Mouse (Mus musculus) liver, embryonic 11.5 days (tissue): ENCODE measurements around the gene Prss45. TPM values are rescaled to one million over a fixed set of nuclear protein-coding genes. Genes with fewer than 3 reads are reported as not detected.

Experiments
- ATAC-seq: fragments of 200-750 bp; cut with Nextera tagmentation; replicated peaks from 2 replicates; pipeline ENCODE4 v1.8.0; 2017; ENCODE audit warnings: moderate number of reproducible peaks, mild to moderate bottlenecking, moderate TSS enrichment, moderate library complexity; ENCODE audit not compliant: low FRiP score
- DNase-seq: peaks from one replicate; pipeline ENCODE4 v3.0.0-alpha.2; 2017; ENCODE audit warnings: low spot score
- H3K27ac ChIP-seq: fragments of 300-500 bp; sonication (generic); 2 replicates; pipeline ENCODE4 v1.5.1; 2014; ENCODE audit warnings: mild to moderate bottlenecking, low read depth, low read length, control low read depth
- H3K27me3 ChIP-seq: fragments of 300-500 bp; sonication (generic); replicated peaks from 2 replicates; pipeline ENCODE4 v1.6.1; 2014; ENCODE audit warnings: low read length, mixed read lengths; ENCODE audit not compliant: control insufficient read depth, insufficient read depth
- H3K36me3 ChIP-seq: fragments of 300-500 bp; sonication (generic); 2 replicates; pipeline ENCODE4 v1.6.1; 2014; ENCODE audit warnings: mild to moderate bottlenecking, low read length, moderate library complexity, mixed read lengths; ENCODE audit not compliant: control insufficient read depth, insufficient read depth
- H3K4me1 ChIP-seq: fragments of 300-500 bp; sonication (generic); replicated peaks from 2 replicates; pipeline ENCODE4 v1.6.1; 2014; ENCODE audit warnings: low read length, mixed read lengths; ENCODE audit not compliant: control insufficient read depth, insufficient read depth
- H3K4me2 ChIP-seq: fragments of 300-500 bp; sonication (generic); 2 replicates; pipeline ENCODE4 v1.6.1; 2014; ENCODE audit warnings: mild to moderate bottlenecking, control low read depth, moderate library complexity
- H3K4me3 ChIP-seq: fragments of 300-500 bp; sonication (generic); 2 replicates; pipeline ENCODE4 v1.5.1; 2014; ENCODE audit warnings: low read depth, low read length, control low read depth
- H3K9ac ChIP-seq: fragments of 300-500 bp; sonication (generic); 2 replicates; pipeline ENCODE4 v1.6.1; 2014; ENCODE audit warnings: low read depth, low read length, control low read depth
- H3K9me3 ChIP-seq: fragments of 300-500 bp; sonication (generic); 2 replicates; pipeline ENCODE4 v1.6.1; 2016; ENCODE audit warnings: low read length, inconsistent platforms, mixed read lengths; ENCODE audit not compliant: control insufficient read depth
- WGBS: fragments of 180-500 bp; shearing (Covaris S2); extraction: QIAGEN DNeasy Blood & Tissue Kit; methylation state at CpG from one replicate; pipeline ENCODE4 v1.1.7; 2014; 5-methylcytosine and 5-hydroxymethylcytosine counted together
- polyA plus RNA-seq: library from polyadenylated mRNA; unstranded; fragments of >200 nt; fragmentation: Nextera tagmentation; extraction: Ambion mirVana; gene quantifications from 2 replicates; pipeline ENCODE4 v1.2.1, GENCODE M21; 2014

Prss45 gene
- not detected in 2 replicates for polyA plus RNA-seq

GRCm38 (mm10) chr9:110834411-110834810 is at the start of gene Prss45:
Gene Prss45, plus strand, starts transcription at chr9:110834588.
- Histone ChIP-seq H3K9me3 (no peaks in the 10 kb centered on the region), H3K4me2 (no peak within 1 kb of the TSS), H3K36me3 (no peaks in the 10 kb centered on the region), H3K27me3 (no peaks in the 10 kb centered on the region), H3K27ac (no peak within 1 kb of the TSS), H3K4me3 (no peak within 1 kb of the TSS), H3K4me1 (no peaks in the 10 kb centered on the region), H3K9ac (no peak within 1 kb of the TSS)
- no peak for ATAC-seq
- no peak for DNase-seq
- WGBS, result 73% methylated on average over 19 of the region's 19 CpGs

GRCm38 (mm10) chr9:110788169-110788568 is 46.2 kb upstream of the Prss45 start:
- WGBS, result 83% methylated on average over 3 of the region's 3 CpGs
- no peaks in the 10 kb centered on the region for H3K4me1 ChIP-seq

GRCm38 (mm10) chr9:110790462-110790861 is 43.9 kb upstream of the Prss45 start:
- Histone ChIP-seq H3K4me3 (no peak overlapping the region), H3K9ac (no peak overlapping the region), H3K9me3 (no peaks in the 10 kb centered on the region), H3K4me1 (no peaks in the 10 kb centered on the region), H3K27ac (no peak overlapping the region), H3K4me2 (no peak overlapping the region), H3K27me3 (no peaks in the 10 kb centered on the region), H3K36me3 (no peaks in the 10 kb centered on the region)
- DNase-seq (no peak), ATAC-seq (no peak)
- 72% methylated on average over 4 of the region's 4 CpGs for WGBS

More at GRCm38 (mm10) chr9:110788169-110788568, 46.2 kb upstream of the Prss45 start:
- Histone ChIP-seq H3K27ac (no peak overlapping the region), H3K9me3 (no peaks in the 10 kb centered on the region), H3K4me3 (no peak overlapping the region), H3K36me3 (no peaks in the 10 kb centered on the region), H3K27me3 (no peaks in the 10 kb centered on the region), H3K4me2 (no peak overlapping the region), H3K9ac (no peak overlapping the region)
- DNase-seq, result no peak
- no peak for ATAC-seq

GRCm38 (mm10) chr9:110797013-110797412 is 37.4 kb upstream of the Prss45 start:
- DNase-seq (no peak), ATAC-seq (no peak)
- Histone ChIP-seq H3K4me1 (no peaks in the 10 kb centered on the region), H3K4me3 (no peak overlapping the region), H3K4me2 (no peak overlapping the region), H3K36me3 (no peaks in the 10 kb centered on the region), H3K27me3 (no peaks in the 10 kb centered on the region), H3K27ac (no peak overlapping the region), H3K9me3 (no peaks in the 10 kb centered on the region), H3K9ac (no peak overlapping the region)
- WGBS, result 66% methylated on average over 10 of the region's 10 CpGs

- no peak for ATAC-seq
- WGBS, result 89% methylated on average over 14 of the region's 14 CpGs
These were observed 36.5 kb upstream of the Prss45 start, which contains the start of gene Prss42 for GRCm38 (mm10) chr9:110797866-110798265. Gene Prss42, plus strand, starts transcription at chr9:110798166.

GRCm38 (mm10) chr9:110800834-110801479 is 33.4 kb upstream of the Prss45 start:
- ATAC-seq, result no peak
- no peak overlapping the region for H3K4me2 ChIP-seq
- H3K4me3 ChIP-seq, result no peak overlapping the region
- no peaks in the 10 kb centered on the region for H3K9me3 ChIP-seq
- H3K36me3 ChIP-seq, result no peaks in the 10 kb centered on the region
- DNase-seq, result no peak
- H3K27me3 ChIP-seq, result no peaks in the 10 kb centered on the region
- H3K4me1 ChIP-seq, result no peaks in the 10 kb centered on the region
- H3K27ac ChIP-seq, result no peak overlapping the region
- H3K9ac ChIP-seq, result no peak overlapping the region
- 84% methylated on average over 8 of the region's 8 CpGs for WGBS

More at GRCm38 (mm10) chr9:110797866-110798265, 36.5 kb upstream of the Prss45 start, which contains the start of gene Prss42:
- DNase-seq, result no peak
- Histone ChIP-seq H3K27ac (no peak within 1 kb of the TSS), H3K9ac (no peak within 1 kb of the TSS), H3K4me1 (no peaks in the 10 kb centered on the region), H3K4me3 (no peak within 1 kb of the TSS), H3K27me3 (no peaks in the 10 kb centered on the region), H3K4me2 (no peak within 1 kb of the TSS), H3K9me3 (no peaks in the 10 kb centered on the region), H3K36me3 (no peaks in the 10 kb centered on the region)

DNA sequence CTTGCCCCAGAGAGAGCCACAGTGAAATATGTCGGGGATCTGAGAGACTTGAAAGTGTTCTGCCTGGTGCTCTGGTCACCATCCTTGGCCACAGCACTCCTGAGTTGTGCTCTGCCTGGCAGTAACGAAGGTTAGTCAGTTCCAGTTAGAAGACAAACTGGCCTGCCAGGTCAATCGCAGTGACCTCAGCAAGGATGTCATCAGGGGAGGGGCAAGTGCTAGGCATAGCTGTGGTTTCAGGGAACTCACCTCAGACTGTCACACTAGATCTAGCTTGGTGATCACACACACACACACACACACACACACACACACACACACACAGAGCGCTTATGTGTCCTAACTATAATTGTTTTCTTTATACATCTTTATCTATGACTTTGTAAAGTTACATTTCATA is 31.1 kb upstream of the Prss45 start:
- no peak for DNase-seq
- H3K4me2 ChIP-seq, result no peak overlapping the region
- H3K4me1 ChIP-seq, result no peaks in the 10 kb centered on the region
- 57% methylated on average over 4 of the region's 4 CpGs for WGBS
- ATAC-seq, result no peak
- no peak overlapping the region for H3K9ac ChIP-seq
- no peak overlapping the region for H3K27ac ChIP-seq
- no peaks in the 10 kb centered on the region for H3K36me3 ChIP-seq
- no peaks in the 10 kb centered on the region for H3K27me3 ChIP-seq
- no peak overlapping the region for H3K4me3 ChIP-seq
- no peaks in the 10 kb centered on the region for H3K9me3 ChIP-seq

DNA sequence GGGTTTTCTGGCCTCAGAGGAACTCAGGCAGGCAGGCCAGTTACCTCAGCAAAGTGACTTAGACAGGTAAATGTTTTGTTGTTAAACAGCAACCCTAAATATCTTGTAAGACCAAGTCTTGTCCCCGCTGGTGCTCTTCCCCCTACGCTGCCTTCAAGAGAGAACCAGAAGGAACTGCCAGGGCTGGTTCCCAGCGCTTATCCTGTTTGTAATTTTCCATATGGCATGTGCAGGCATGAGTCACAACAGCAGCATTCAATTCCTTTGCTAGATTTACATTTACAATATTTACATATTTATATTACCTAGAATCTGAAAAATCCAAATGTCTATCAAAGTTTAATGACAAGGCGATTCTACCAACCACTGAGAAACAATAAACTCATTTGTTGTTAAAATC is 24.3 kb upstream of the Prss45 start:
- no peaks in the 10 kb centered on the region for H3K36me3 ChIP-seq
- no peak overlapping the region for H3K4me3 ChIP-seq
- no peak overlapping the region for H3K4me2 ChIP-seq
- 78% methylated on average over 4 of the region's 4 CpGs for WGBS
- no peaks in the 10 kb centered on the region for H3K4me1 ChIP-seq
- no peaks in the 10 kb centered on the region for H3K9me3 ChIP-seq
- H3K27ac ChIP-seq, result no peak overlapping the region
- no peaks in the 10 kb centered on the region for H3K27me3 ChIP-seq
- ATAC-seq (no peak), DNase-seq (no peak)
- H3K9ac ChIP-seq, result no peak overlapping the region

- no peak within 1 kb of the TSS for H3K4me2 ChIP-seq
- no peak for ATAC-seq
These were observed 20.6 kb upstream of the Prss45 start, which contains the start of gene Prss44 for GRCm38 (mm10) chr9:110813789-110814188. Gene Prss44, plus strand, starts transcription at chr9:110813994.

More at GRCm38 (mm10) chr9:110813789-110814188, 20.6 kb upstream of the Prss45 start, which contains the start of gene Prss44:
- Histone ChIP-seq H3K4me3 (no peak within 1 kb of the TSS), H3K27me3 (no peaks in the 10 kb centered on the region; the same call in 1 of the 2 replicates), H3K36me3 (no peaks in the 10 kb centered on the region), H3K9ac (no peak within 1 kb of the TSS), H3K4me1 (no peaks in the 10 kb centered on the region), H3K27ac (no peak within 1 kb of the TSS), H3K9me3 (no peaks in the 10 kb centered on the region)
- no peak for DNase-seq
- 58% methylated on average over 18 of the region's 18 CpGs for whole genome bisulfite sequencing
